Mouse (Mus musculus): ENCODE data around the gene Gtf2h3. TPM values are rescaled to one million over a fixed set of nuclear protein-coding genes. Genes with fewer than 3 reads are reported as not detected.

Gene Gtf2h3
- polyA plus RNA-seq (2012; fragmentation: generic; extraction: Trizol), result 34.0 TPM
- long read RNA-seq, experiment 1, transcript Gtf2h3-201 (13 exons, 2,672 nt), result major isoform, 30 of 42 reads
- long read RNA-seq, experiment 1, partial matches to known transcripts, result 4 of 42 reads
- long read RNA-seq, experiment 1, other reads (novel, unspliced or antisense), result 8 of 42 reads
- long read RNA-seq, experiment 2, transcript Gtf2h3-201 (13 exons, 2,672 nt), result major isoform, 228 of 254 reads
- long read RNA-seq, experiment 2, partial matches to known transcripts, result 9 of 254 reads
- long read RNA-seq, experiment 2, other reads (novel, unspliced or antisense), result 17 of 254 reads

- Histone ChIP-seq H3K4me3 (ENCODE audit: insufficient read depth, poor library complexity, severe bottlenecking) (peak within 1 kb of the TSS; percentile 92), H3K79me3 (ENCODE audit: low read depth) (peaks cover 24% of the 10 kb centered on the region), H3K79me2 (ENCODE audit: control insufficient read depth, insufficient read depth) (peaks cover 46% of the 10 kb centered on the region), H3K36me3 (ENCODE audit: control insufficient read depth, insufficient read depth) (peaks cover 34% of the 10 kb centered on the region), H3ac (ENCODE audit: control insufficient read depth, insufficient read length, low read depth) (peak within 1 kb of the TSS; percentile 62), H3K27me3 (ENCODE audit: control insufficient read depth, insufficient read depth, insufficient read length) (no peaks in the 10 kb centered on the region)
- peak; percentile 88 for TF ChIP-seq MAX (IDR thresholded peaks at IDR 0.05)
- TF ChIP-seq MYOD1 (IDR thresholded peaks at IDR 0.05; ENCODE audit: control insufficient read depth, insufficient read length, low read depth), result no peak
These were observed at the start of gene Gtf2h3, which contains the start of gene Eif2b1 for GRCm38 (mm10) chr5:124578633-124579317. TSS of gene Gtf2h3 (plus strand) at chr5:124579140. TSS of gene Eif2b1 (minus strand) at chr5:124579131.

- Histone ChIP-seq H3ac (ENCODE audit: control insufficient read depth, insufficient read length, low read depth) (no peak overlapping the region), H3K27me3 (ENCODE audit: control insufficient read depth, insufficient read depth, insufficient read length) (no peaks in the 10 kb centered on the region), H3K79me3 (ENCODE audit: low read depth) (peaks cover 2% of the 10 kb centered on the region), H3K79me2 (ENCODE audit: control insufficient read depth, insufficient read depth) (no peaks in the 10 kb centered on the region), H3K4me3 (ENCODE audit: insufficient read depth, poor library complexity, severe bottlenecking) (no peak overlapping the region), H3K36me3 (ENCODE audit: control insufficient read depth, insufficient read depth) (no peaks in the 10 kb centered on the region)
- TF ChIP-seq USF1 (IDR thresholded peaks at IDR 0.05; ENCODE audit: low read depth) (no peak), CEBPB (IDR thresholded peaks at IDR 0.05; ENCODE audit: low read depth) (no peak), FOSL1 (IDR thresholded peaks at IDR 0.05; ENCODE audit: insufficient read depth, low read length, poor library complexity, severe bottlenecking) (no peak), MYOG (IDR thresholded peaks at IDR 0.05; ENCODE audit: control insufficient read depth, extremely low read depth, insufficient read length) (no peak), MYOD1 (IDR thresholded peaks at IDR 0.05; ENCODE audit: control insufficient read depth, insufficient read length, low read depth) (no peak), MAX (IDR thresholded peaks at IDR 0.05) (no peak), CTCF (IDR thresholded peaks at IDR 0.05; ENCODE audit: control insufficient read depth, insufficient read depth, insufficient read length) (no peak)
These were observed 49.7 kb upstream of the Gtf2h3 start for GRCm38 (mm10) chr5:124529191-124529651.

GRCm38 (mm10) chr5:124529697-124530096, 49.2 kb upstream of the Gtf2h3 start:
- no peaks in the 10 kb centered on the region for H3K79me2 ChIP-seq (ENCODE audit: control insufficient read depth, insufficient read depth)
- H3K27me3 ChIP-seq (ENCODE audit: control insufficient read depth, insufficient read depth, insufficient read length), result no peaks in the 10 kb centered on the region
- H3ac ChIP-seq (ENCODE audit: control insufficient read depth, insufficient read length, low read depth), result no peak overlapping the region
- H3K4me3 ChIP-seq (ENCODE audit: insufficient read depth, poor library complexity, severe bottlenecking), result no peak overlapping the region
- peaks cover 2% of the 10 kb centered on the region for H3K79me3 ChIP-seq (ENCODE audit: low read depth)
- TF ChIP-seq FOSL1 (IDR thresholded peaks at IDR 0.05; ENCODE audit: insufficient read depth, low read length, poor library complexity, severe bottlenecking) (no peak), MYOG (IDR thresholded peaks at IDR 0.05; ENCODE audit: control insufficient read depth, extremely low read depth, insufficient read length) (no peak), MYOD1 (IDR thresholded peaks at IDR 0.05; ENCODE audit: control insufficient read depth, insufficient read length, low read depth) (no peak), CEBPB (IDR thresholded peaks at IDR 0.05; ENCODE audit: low read depth) (no peak), USF1 (IDR thresholded peaks at IDR 0.05; ENCODE audit: low read depth) (no peak), MAX (IDR thresholded peaks at IDR 0.05) (no peak)
- no peaks in the 10 kb centered on the region for H3K36me3 ChIP-seq (ENCODE audit: control insufficient read depth, insufficient read depth)

GRCm38 (mm10) chr5:124530655-124531582, 48.0 kb upstream of the Gtf2h3 start, which contains the start of gene Rilpl1:
TSS of gene Rilpl1 (minus strand) at chr5:124531391.
- H3K36me3 ChIP-seq (ENCODE audit: control insufficient read depth, insufficient read depth), result no peaks in the 10 kb centered on the region
- H3K79me2 ChIP-seq (ENCODE audit: control insufficient read depth, insufficient read depth), result no peaks in the 10 kb centered on the region
- H3K27me3 ChIP-seq (ENCODE audit: control insufficient read depth, insufficient read depth, insufficient read length), result no peaks in the 10 kb centered on the region
- TF ChIP-seq FOSL1 (IDR thresholded peaks at IDR 0.05; ENCODE audit: insufficient read depth, low read length, poor library complexity, severe bottlenecking) (no peak), MAX (IDR thresholded peaks at IDR 0.05) (no peak), CEBPB (IDR thresholded peaks at IDR 0.05; ENCODE audit: low read depth) (no peak), MYOD1 (IDR thresholded peaks at IDR 0.05; ENCODE audit: control insufficient read depth, insufficient read length, low read depth) (no peak), MYOG (IDR thresholded peaks at IDR 0.05; ENCODE audit: control insufficient read depth, extremely low read depth, insufficient read length) (no peak), USF1 (IDR thresholded peaks at IDR 0.05; ENCODE audit: low read depth) (no peak), CTCF (IDR thresholded peaks at IDR 0.05; ENCODE audit: control insufficient read depth, insufficient read depth, insufficient read length) (no peak)
- peak within 1 kb of the TSS; percentile 56 for H3ac ChIP-seq (ENCODE audit: control insufficient read depth, insufficient read length, low read depth)
- peaks cover 2% of the 10 kb centered on the region for H3K79me3 ChIP-seq (ENCODE audit: low read depth)
- H3K4me3 ChIP-seq (ENCODE audit: insufficient read depth, poor library complexity, severe bottlenecking), result peak within 1 kb of the TSS; percentile 49

GRCm38 (mm10) chr5:124531583-124531930, 47.4 kb upstream of the Gtf2h3 start:
- Histone ChIP-seq H3K79me3 (ENCODE audit: low read depth) (peaks cover 2% of the 10 kb centered on the region), H3K79me2 (ENCODE audit: control insufficient read depth, insufficient read depth) (no peaks in the 10 kb centered on the region), H3K27me3 (ENCODE audit: control insufficient read depth, insufficient read depth, insufficient read length) (no peaks in the 10 kb centered on the region), H3ac (ENCODE audit: control insufficient read depth, insufficient read length, low read depth) (peak overlapping the region; percentile 56), H3K36me3 (ENCODE audit: control insufficient read depth, insufficient read depth) (no peaks in the 10 kb centered on the region), H3K4me3 (ENCODE audit: insufficient read depth, poor library complexity, severe bottlenecking) (peak overlapping the region; percentile 49)
- TF ChIP-seq FOSL1 (IDR thresholded peaks at IDR 0.05; ENCODE audit: insufficient read depth, low read length, poor library complexity, severe bottlenecking) (no peak), CEBPB (IDR thresholded peaks at IDR 0.05; ENCODE audit: low read depth) (no peak), MYOD1 (IDR thresholded peaks at IDR 0.05; ENCODE audit: control insufficient read depth, insufficient read length, low read depth) (no peak), CTCF (IDR thresholded peaks at IDR 0.05; ENCODE audit: control insufficient read depth, insufficient read depth, insufficient read length) (no peak), MAX (IDR thresholded peaks at IDR 0.05) (no peak), MYOG (IDR thresholded peaks at IDR 0.05; ENCODE audit: control insufficient read depth, extremely low read depth, insufficient read length) (no peak), USF1 (IDR thresholded peaks at IDR 0.05; ENCODE audit: low read depth) (no peak)
